Mouse (Mus musculus): ENCODE data around the gene Schip1. TPM values are rescaled to one million over a fixed set of nuclear protein-coding genes. Genes with fewer than 3 reads are reported as not detected.

The Schip1 gene
- polyA plus RNA-seq, 1 experiment from 2014 or later: 165 TPM

- ATAC-seq (0 out of 2 replicates have a peak, but pooled peaks have one; percentile 37), DNase-seq (ENCODE audit: low spot score) (peak; percentile 34)
- H3K9ac ChIP-seq (ENCODE audit: low read length): no peak overlapping the region
- H3K4me1 ChIP-seq (ENCODE audit: control insufficient read depth, insufficient read depth, low read length): no peaks in the 10 kb centered on the region
- no peak overlapping the region for H3K4me2 ChIP-seq (ENCODE audit: low read length)
- H3K4me3 ChIP-seq (ENCODE audit: low read depth, low read length): no peak overlapping the region
- WGBS: 49% methylated on average over 10 of the region's 10 CpGs
- H3K27me3 ChIP-seq (replicated peaks; ENCODE audit: control insufficient read depth, insufficient read depth, low read length): no peaks in the 10 kb centered on the region
- no peaks in the 10 kb centered on the region for H3K36me3 ChIP-seq (ENCODE audit: control insufficient read depth, insufficient read depth, low read length)
- H3K27ac ChIP-seq (ENCODE audit: low read depth, low read length): no peak overlapping the region
- H3K9me3 ChIP-seq (replicated peaks; ENCODE audit: control insufficient read depth, low read length): no peaks in the 10 kb centered on the region
Measured at GRCm38 (mm10) chr3:68375100-68375508, 310.5 kb downstream of the Schip1 start.

- no peak overlapping the region for H3K4me3 ChIP-seq (ENCODE audit: low read depth, low read length)
- H3K27me3 ChIP-seq (replicated peaks; ENCODE audit: control insufficient read depth, insufficient read depth, low read length): no peaks in the 10 kb centered on the region
- DNase-seq (ENCODE audit: low spot score) (no peak), ATAC-seq (no peak)
- H3K9me3 ChIP-seq (replicated peaks; ENCODE audit: control insufficient read depth, low read length): no peaks in the 10 kb centered on the region
- no peak overlapping the region for H3K4me2 ChIP-seq (ENCODE audit: low read length)
- H3K36me3 ChIP-seq (ENCODE audit: control insufficient read depth, insufficient read depth, low read length): no peaks in the 10 kb centered on the region
- H3K27ac ChIP-seq (ENCODE audit: low read depth, low read length): no peak overlapping the region
- no peak overlapping the region for H3K9ac ChIP-seq (ENCODE audit: low read length)
- 75% methylated on average over 7 of the region's 7 CpGs for WGBS
- H3K4me1 ChIP-seq (ENCODE audit: control insufficient read depth, insufficient read depth, low read length): no peaks in the 10 kb centered on the region
Measured at GRCm38 (mm10) chr3:68377452-68378198, 313.0 kb downstream of the Schip1 start.

GRCm38 (mm10) chr3:68378799-68379198 lies 314.2 kb downstream of the Schip1 start:
- Histone ChIP-seq H3K9me3 (replicated peaks; ENCODE audit: control insufficient read depth, low read length) (no peaks in the 10 kb centered on the region), H3K27ac (ENCODE audit: low read depth, low read length) (no peak overlapping the region), H3K4me2 (ENCODE audit: low read length) (no peak overlapping the region), H3K9ac (ENCODE audit: low read length) (no peak overlapping the region), H3K27me3 (replicated peaks; ENCODE audit: control insufficient read depth, insufficient read depth, low read length) (no peaks in the 10 kb centered on the region), H3K4me1 (ENCODE audit: control insufficient read depth, insufficient read depth, low read length) (no peaks in the 10 kb centered on the region), H3K4me3 (ENCODE audit: low read depth, low read length) (no peak overlapping the region), H3K36me3 (ENCODE audit: control insufficient read depth, insufficient read depth, low read length) (no peaks in the 10 kb centered on the region)
- DNase-seq (ENCODE audit: low spot score): no peak
- WGBS: 76% methylated on average over 2 of the region's 2 CpGs
- no peak for ATAC-seq

GRCm38 (mm10) chr3:68379242-68379641 lies 314.6 kb downstream of the Schip1 start:
- DNase-seq (ENCODE audit: low spot score) (no peak), ATAC-seq (no peak)
- no peaks in the 10 kb centered on the region for H3K4me1 ChIP-seq (ENCODE audit: control insufficient read depth, insufficient read depth, low read length)
- no peak overlapping the region for H3K9ac ChIP-seq (ENCODE audit: low read length)
- no peaks in the 10 kb centered on the region for H3K27me3 ChIP-seq (replicated peaks; ENCODE audit: control insufficient read depth, insufficient read depth, low read length)
- 64% methylated on average over 7 of the region's 7 CpGs for WGBS
- no peak overlapping the region for H3K4me2 ChIP-seq (ENCODE audit: low read length)
- H3K9me3 ChIP-seq (replicated peaks; ENCODE audit: control insufficient read depth, low read length): no peaks in the 10 kb centered on the region
- no peaks in the 10 kb centered on the region for H3K36me3 ChIP-seq (ENCODE audit: control insufficient read depth, insufficient read depth, low read length)
- no peak overlapping the region for H3K27ac ChIP-seq (ENCODE audit: low read depth, low read length)
- H3K4me3 ChIP-seq (ENCODE audit: low read depth, low read length): no peak overlapping the region

- Histone ChIP-seq H3K27me3 (replicated peaks; ENCODE audit: control insufficient read depth, insufficient read depth, low read length) (no peaks in the 10 kb centered on the region), H3K4me3 (ENCODE audit: low read depth, low read length) (no peak overlapping the region), H3K9ac (ENCODE audit: low read length) (no peak overlapping the region), H3K36me3 (ENCODE audit: control insufficient read depth, insufficient read depth, low read length) (no peaks in the 10 kb centered on the region), H3K4me1 (ENCODE audit: control insufficient read depth, insufficient read depth, low read length) (no peaks in the 10 kb centered on the region), H3K27ac (ENCODE audit: low read depth, low read length) (no peak overlapping the region), H3K9me3 (replicated peaks; ENCODE audit: control insufficient read depth, low read length) (no peaks in the 10 kb centered on the region), H3K4me2 (ENCODE audit: low read length) (no peak overlapping the region)
- ATAC-seq (no peak), DNase-seq (ENCODE audit: low spot score) (peak; percentile 24)
Measured at GRCm38 (mm10) chr3:68383672-68384071, 319.1 kb downstream of the Schip1 start.

GRCm38 (mm10) chr3:68385544-68385943 lies 320.9 kb downstream of the Schip1 start:
- no peak overlapping the region for H3K9ac ChIP-seq (ENCODE audit: low read length)
- DNase-seq (ENCODE audit: low spot score): no peak
- WGBS: 88% methylated on average over 3 of the region's 3 CpGs
- H3K27ac ChIP-seq (ENCODE audit: low read depth, low read length): no peak overlapping the region
- no peaks in the 10 kb centered on the region for H3K27me3 ChIP-seq (replicated peaks; ENCODE audit: control insufficient read depth, insufficient read depth, low read length)
- H3K4me2 ChIP-seq (ENCODE audit: low read length): no peak overlapping the region
- no peaks in the 10 kb centered on the region for H3K4me1 ChIP-seq (ENCODE audit: control insufficient read depth, insufficient read depth, low read length)
- no peaks in the 10 kb centered on the region for H3K9me3 ChIP-seq (replicated peaks; ENCODE audit: control insufficient read depth, low read length)
- H3K36me3 ChIP-seq (ENCODE audit: control insufficient read depth, insufficient read depth, low read length): no peaks in the 10 kb centered on the region
- no peak for ATAC-seq
- H3K4me3 ChIP-seq (ENCODE audit: low read depth, low read length): no peak overlapping the region

GRCm38 (mm10) chr3:68388023-68388422 lies 323.4 kb downstream of the Schip1 start:
- no peak overlapping the region for H3K4me2 ChIP-seq (ENCODE audit: low read length)
- no peak overlapping the region for H3K4me3 ChIP-seq (ENCODE audit: low read depth, low read length)
- DNase-seq (ENCODE audit: low spot score): no peak
- WGBS: 94% methylated on average over 3 of the region's 3 CpGs
- no peak overlapping the region for H3K27ac ChIP-seq (ENCODE audit: low read depth, low read length)
- no peaks in the 10 kb centered on the region for H3K9me3 ChIP-seq (replicated peaks; ENCODE audit: control insufficient read depth, low read length)
- no peaks in the 10 kb centered on the region for H3K4me1 ChIP-seq (ENCODE audit: control insufficient read depth, insufficient read depth, low read length)
- no peaks in the 10 kb centered on the region for H3K27me3 ChIP-seq (replicated peaks; ENCODE audit: control insufficient read depth, insufficient read depth, low read length)
- H3K36me3 ChIP-seq (ENCODE audit: control insufficient read depth, insufficient read depth, low read length): no peaks in the 10 kb centered on the region
- no peak overlapping the region for H3K9ac ChIP-seq (ENCODE audit: low read length)
- no peak for ATAC-seq

- H3K4me1 ChIP-seq (ENCODE audit: control insufficient read depth, insufficient read depth, low read length): no peaks in the 10 kb centered on the region
- H3K27ac ChIP-seq (ENCODE audit: low read depth, low read length): no peak overlapping the region
- 86% methylated on average over 2 of the region's 2 CpGs for WGBS
- H3K9me3 ChIP-seq (replicated peaks; ENCODE audit: control insufficient read depth, low read length): no peaks in the 10 kb centered on the region
- H3K27me3 ChIP-seq (replicated peaks; ENCODE audit: control insufficient read depth, insufficient read depth, low read length): no peaks in the 10 kb centered on the region
- H3K4me2 ChIP-seq (ENCODE audit: low read length): no peak overlapping the region
- H3K4me3 ChIP-seq (ENCODE audit: low read depth, low read length): no peak overlapping the region
- H3K9ac ChIP-seq (ENCODE audit: low read length): no peak overlapping the region
- H3K36me3 ChIP-seq (ENCODE audit: control insufficient read depth, insufficient read depth, low read length): no peaks in the 10 kb centered on the region
- no peak for ATAC-seq
- DNase-seq (ENCODE audit: low spot score): no peak
Measured at GRCm38 (mm10) chr3:68393578-68393977, 329.0 kb downstream of the Schip1 start.

GRCm38 (mm10) chr3:68398691-68399090 lies 334.1 kb downstream of the Schip1 start:
- no peak for DNase-seq (ENCODE audit: low spot score)
- H3K36me3 ChIP-seq (ENCODE audit: control insufficient read depth, insufficient read depth, low read length): no peaks in the 10 kb centered on the region
- no peaks in the 10 kb centered on the region for H3K9me3 ChIP-seq (replicated peaks; ENCODE audit: control insufficient read depth, low read length)
- WGBS: 83% methylated on average over 3 of the region's 3 CpGs
- no peak overlapping the region for H3K27ac ChIP-seq (ENCODE audit: low read depth, low read length)
- no peak for ATAC-seq
- H3K4me3 ChIP-seq (ENCODE audit: low read depth, low read length): no peak overlapping the region
- no peak overlapping the region for H3K9ac ChIP-seq (ENCODE audit: low read length)
- no peaks in the 10 kb centered on the region for H3K27me3 ChIP-seq (replicated peaks; ENCODE audit: control insufficient read depth, insufficient read depth, low read length)
- H3K4me1 ChIP-seq (ENCODE audit: control insufficient read depth, insufficient read depth, low read length): 0 out of 2 replicates have a peak, but pooled peaks cover 2% of the 10 kb centered on the region
- no peak overlapping the region for H3K4me2 ChIP-seq (ENCODE audit: low read length)

Measured in forebrain, embryonic 14.5 days (tissue).